Mouse (Mus musculus) spleen, postnatal 4 days (tissue): ENCODE results near the gene Fam161a.
A peak's percentile ranks its signal among the peaks of the same experiment; 100 is the strongest.

Experiments used
- DNase-seq, 2 experiments: peaks; one replicate each; pipeline ENCODE4 v3.0.0; 2022; ENCODE audit warnings: low spot score in 2 of 2

Fam161a gene

GRCm38 (mm10) chr11:23007481-23008180 is at the start of gene Fam161a:
Gene Fam161a (plus strand): TSS chr11:23007531.
- peak; percentile 77 to 79 for DNase-seq

GRCm38 (mm10) chr11:22957791-22958374 is 49.4 kb upstream of the Fam161a start:
- no peak for DNase-seq

DNA sequence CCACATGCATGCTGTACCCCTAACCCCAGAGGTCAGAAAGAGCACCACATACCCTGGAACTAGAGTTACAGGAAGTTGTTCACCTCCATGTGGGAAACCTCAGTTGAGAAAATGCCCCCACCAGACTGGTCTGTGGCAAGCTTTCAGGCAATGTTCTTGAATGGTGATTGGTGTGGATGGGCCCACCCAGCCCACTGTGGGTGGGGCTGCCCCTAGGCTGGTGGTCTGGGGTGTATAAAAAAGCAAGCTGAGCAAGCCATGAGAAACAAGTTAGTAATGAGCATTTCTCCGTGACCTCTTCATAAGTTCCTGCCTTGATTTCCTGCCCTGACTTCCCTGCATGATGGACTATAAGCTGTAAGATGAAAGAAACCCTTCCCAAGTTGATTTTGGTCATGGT is 45.2 kb upstream of the Fam161a start:
- no peak for DNase-seq

GRCm38 (mm10) chr11:22964401-22964800 is 42.9 kb upstream of the Fam161a start:
- DNase-seq = no peak

GRCm38 (mm10) chr11:22965503-22965902 is 41.8 kb upstream of the Fam161a start:
- no peak for DNase-seq

DNA sequence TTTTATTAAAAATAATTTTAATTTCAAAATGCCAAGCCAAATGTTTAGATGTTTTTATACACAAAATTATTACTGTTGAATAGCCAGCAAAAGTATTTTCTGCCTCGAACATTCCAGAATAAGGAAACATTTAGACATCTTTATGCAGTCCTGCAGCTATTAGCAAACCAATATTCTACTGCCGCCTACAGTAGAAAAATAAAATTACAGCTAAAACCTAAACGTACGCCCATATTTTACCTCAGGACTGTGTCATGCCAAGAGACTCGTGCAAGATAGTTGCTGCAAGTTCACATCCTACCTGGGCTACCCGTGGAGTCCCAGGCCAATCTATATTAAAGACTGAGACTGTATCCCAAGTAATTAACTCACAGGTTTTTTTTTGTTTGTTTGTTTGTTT is 37.8 kb upstream of the Fam161a start:
- no peak for DNase-seq

DNA sequence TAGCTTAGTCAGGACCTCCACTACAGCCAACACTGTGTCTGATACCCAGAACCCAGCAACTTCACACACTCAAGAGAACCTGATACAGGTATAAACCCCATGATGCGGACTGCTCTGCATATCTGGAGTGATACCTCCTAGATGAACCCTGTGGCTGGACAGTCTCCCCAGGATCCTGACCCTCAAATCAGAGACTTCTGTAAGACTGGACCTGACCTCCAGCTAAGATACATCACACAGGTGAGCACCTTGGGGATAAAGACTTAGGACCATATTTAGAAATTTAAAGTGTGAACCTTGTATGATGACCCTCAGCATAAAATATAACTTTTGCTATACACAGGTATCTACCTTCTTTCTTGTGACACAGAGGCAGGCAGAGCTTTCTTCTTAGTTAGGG is 36.8 kb upstream of the Fam161a start:
- DNase-seq = no peak

DNA sequence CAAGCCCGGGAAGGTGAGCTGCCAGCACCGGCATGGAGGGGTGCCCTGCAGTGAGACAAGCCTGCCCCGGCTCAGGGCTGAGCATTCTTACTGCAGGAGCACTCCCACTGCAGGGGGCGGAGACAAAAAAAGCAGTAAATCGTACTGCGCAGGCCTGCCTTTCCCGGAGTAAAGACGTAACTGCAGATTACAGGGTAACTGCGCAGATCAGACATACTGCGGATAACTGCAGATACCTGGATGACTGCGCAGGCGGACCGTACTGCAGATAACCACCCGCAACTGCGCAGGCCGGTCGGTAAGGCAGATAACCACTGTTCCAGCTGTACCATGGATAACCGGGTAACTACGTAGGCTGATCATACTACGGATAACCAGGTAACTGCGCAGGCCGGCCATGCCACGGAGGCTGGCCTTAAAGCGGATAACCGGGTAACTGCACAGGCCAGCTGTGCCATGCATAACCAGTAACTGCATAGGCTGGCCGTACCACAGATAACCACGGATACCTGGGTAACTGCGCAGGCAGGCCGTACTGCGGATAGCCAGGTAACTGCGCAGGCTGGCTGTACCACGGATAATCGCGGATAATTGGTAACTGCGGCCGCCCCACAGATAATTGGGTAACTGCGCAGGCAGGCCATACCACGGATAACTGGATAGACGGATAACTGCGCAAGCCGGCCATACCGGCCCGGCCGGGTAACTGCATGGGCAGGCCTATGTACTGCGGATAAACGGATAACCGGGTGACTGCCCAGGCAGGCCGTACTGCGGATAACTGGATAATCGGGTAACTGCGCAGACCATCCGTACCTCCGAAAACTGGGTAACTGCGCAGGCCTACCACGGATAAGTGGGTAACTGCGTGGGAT is 35.3 kb upstream of the Fam161a start, which contains the start of gene Zrsr1:
Gene Zrsr1 (plus strand): TSS at position 171 of the 875 bp plus-strand sequence.
- DNase-seq = peak; percentile 65 to 76

DNA sequence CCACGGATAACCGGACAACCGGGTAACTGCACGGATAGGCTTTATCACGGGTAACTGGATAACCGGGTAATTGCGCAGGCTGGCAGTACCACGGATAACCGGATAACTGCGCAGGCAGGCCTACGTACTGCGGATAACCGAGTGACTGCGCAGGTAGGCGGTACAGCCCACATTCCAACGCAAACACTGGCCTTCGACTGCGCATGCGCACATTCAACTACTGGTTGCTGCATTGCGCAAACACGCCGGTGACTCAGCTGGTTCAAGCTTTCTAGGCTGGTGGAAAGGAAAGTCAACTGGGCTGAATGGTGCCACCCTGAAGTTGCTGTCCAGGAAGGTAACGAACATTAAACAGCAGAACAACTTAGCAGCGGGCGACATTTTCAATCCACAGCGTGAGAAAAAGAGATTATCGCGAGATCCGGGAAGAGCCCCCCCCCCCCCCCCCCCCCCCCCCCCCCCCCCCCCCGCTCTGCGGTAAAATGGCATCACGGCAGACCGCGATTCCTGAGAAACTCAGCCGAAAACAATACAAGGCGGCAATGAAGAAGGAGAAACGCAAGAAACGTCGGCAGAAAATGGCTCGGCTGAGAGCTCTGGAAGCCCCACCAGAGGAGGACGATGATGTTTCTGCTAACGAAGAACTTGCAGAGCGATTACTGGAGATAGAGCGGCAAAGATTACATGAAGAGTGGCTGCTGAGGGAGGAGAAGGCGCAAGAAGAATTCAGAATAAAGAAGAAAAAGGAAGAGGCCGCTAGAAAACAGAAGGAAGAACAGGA is 34.4 kb upstream of the Fam161a start:
- DNase-seq = peak; percentile 84 to 92

- DNase-seq = no peak
Observed at GRCm38 (mm10) chr11:22973599-22973998, 33.7 kb upstream of the Fam161a start.

GRCm38 (mm10) chr11:22978215-22978614 is 29.1 kb upstream of the Fam161a start:
- peak in 1 of 2 experiments; percentile 61 for DNase-seq

- DNase-seq = no peak
Observed at GRCm38 (mm10) chr11:22978711-22979110, 28.6 kb upstream of the Fam161a start.

DNA sequence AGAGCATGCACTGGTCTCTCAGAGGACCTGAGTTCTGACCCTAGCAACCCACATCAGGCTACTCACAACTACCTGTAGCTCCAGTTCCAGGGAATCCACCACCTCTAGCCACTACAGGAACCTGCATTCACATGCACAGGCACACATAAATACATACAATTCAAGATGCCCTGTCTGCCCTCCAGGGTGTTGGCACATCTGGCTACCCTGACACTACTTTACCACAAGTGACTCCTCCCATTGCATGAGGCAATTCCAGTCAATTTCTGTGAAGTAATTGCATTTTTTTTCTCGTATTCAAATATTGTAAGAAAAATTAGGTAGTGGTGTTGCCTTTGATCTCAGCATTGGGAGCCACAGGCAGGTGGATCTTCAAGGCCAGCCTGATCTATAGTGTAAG is 28.1 kb upstream of the Fam161a start:
- DNase-seq = no peak

GRCm38 (mm10) chr11:22981041-22981440 is 26.3 kb upstream of the Fam161a start:
- no peak for DNase-seq

DNA sequence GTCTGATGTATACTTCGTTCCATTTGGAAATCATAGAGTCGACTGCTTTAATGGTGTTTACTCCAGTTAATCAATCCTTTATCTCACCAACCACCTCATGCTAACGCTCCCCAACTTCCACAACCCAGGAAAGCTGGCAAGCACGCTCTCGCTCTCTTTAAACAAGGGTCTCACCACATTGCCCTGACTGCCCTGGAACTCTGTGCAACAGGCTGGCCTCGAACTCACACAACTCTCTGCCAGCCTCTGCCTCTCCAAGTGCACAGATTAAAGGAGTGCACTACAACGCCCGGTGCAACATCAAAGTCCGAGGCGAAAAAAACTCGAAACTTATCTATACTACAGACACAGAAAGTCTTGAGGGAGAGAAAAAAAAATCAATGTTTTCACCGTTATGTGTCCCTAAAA is 25.8 kb upstream of the Fam161a start:
- peak; percentile 28 to 69 for DNase-seq

- peak; percentile 97 to 99 for DNase-seq
Observed at GRCm38 (mm10) chr11:22981984-22982757, 25.2 kb upstream of the Fam161a start, which contains the start of the genes Gm28048 and Commd1. Gene Gm28048 (minus strand): TSS chr11:22982090. Gene Commd1 (minus strand): TSS chr11:22982382.

- no peak for DNase-seq
Observed at GRCm38 (mm10) chr11:22982846-22983245, 24.5 kb upstream of the Fam161a start.

DNA sequence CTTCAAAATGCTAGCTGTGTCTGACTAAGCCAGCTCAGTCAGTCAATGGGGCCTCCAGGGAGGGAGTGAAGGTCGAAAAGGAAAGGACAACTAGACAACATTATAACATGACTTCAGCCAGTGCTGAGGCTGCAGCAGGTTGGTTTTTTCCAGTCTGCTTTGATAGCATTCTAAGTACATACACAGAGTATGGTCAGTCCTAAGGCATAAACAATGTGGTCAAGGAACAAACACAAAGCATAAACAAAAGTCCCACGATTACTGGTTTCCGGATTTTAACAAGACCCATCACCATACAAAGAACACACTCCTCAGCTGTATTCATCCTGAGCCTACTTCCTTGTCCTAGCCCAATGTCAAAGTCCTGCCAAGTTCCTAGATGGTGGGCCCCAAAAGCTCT is 21.8 kb upstream of the Fam161a start:
- no peak for DNase-seq

GRCm38 (mm10) chr11:22987357-22987756 is 20.0 kb upstream of the Fam161a start:
- DNase-seq = peak; percentile 32 to 66

- DNase-seq = no peak
Observed at GRCm38 (mm10) chr11:22989786-22990185, 17.5 kb upstream of the Fam161a start.
